Mouse (Mus musculus): ENCODE measurements at regions not wholly inside any gene's neighbourhood (a gene's known extent, or its start where the extent isn't known, plus 50 kb on each side); places are given as distances from the start of the nearest gene placed in this dataset.

- WGBS, result 69% methylated on average over 7 of the region's 7 CpGs
- TF ChIP-seq CTCF (IDR thresholded peaks at IDR 0.05; ENCODE audit: extremely low read depth, insufficient read depth, insufficient read length, insufficient replicate concordance) (no peak), POLR2A (IDR thresholded peaks at IDR 0.05; ENCODE audit: low read depth, low read length) (no peak)
- Histone ChIP-seq H3K4me1 (ENCODE audit: control insufficient read depth, insufficient read depth, insufficient read length) (no peaks in the 10 kb centered on the region), H3K27me3 (ENCODE audit: control insufficient read depth, insufficient read depth, low read length) (no peaks in the 10 kb centered on the region), H3K4me3 (ENCODE audit: extremely low read depth, insufficient read depth, insufficient read length) (no peak overlapping the region), H3K27ac (ENCODE audit: insufficient read depth, low read length) (no peak overlapping the region), H3K36me3 (ENCODE audit: control insufficient read depth, insufficient read depth, low read length) (no peaks in the 10 kb centered on the region)
- no peak for DNase-seq (ENCODE audit: low read depth in 1 of 2, low spot score in 2 of 2)
Measured at GRCm38 (mm10) chr11:8229787-8230186, 434.5 kb downstream of the Tns3 start.

- no peaks in the 10 kb centered on the region for H3K27me3 ChIP-seq (ENCODE audit: control insufficient read depth, insufficient read depth, low read length)
- H3K4me1 ChIP-seq (ENCODE audit: control insufficient read depth, insufficient read depth, insufficient read length), result no peaks in the 10 kb centered on the region
- TF ChIP-seq CTCF (IDR thresholded peaks at IDR 0.05; ENCODE audit: extremely low read depth, insufficient read depth, insufficient read length, insufficient replicate concordance), result no peak
- TF ChIP-seq POLR2A (IDR thresholded peaks at IDR 0.05; ENCODE audit: low read depth, low read length), result no peak
- WGBS, result 59% methylated on average over 8 of the region's 8 CpGs
- no peak overlapping the region for H3K27ac ChIP-seq (ENCODE audit: insufficient read depth, low read length)
- H3K36me3 ChIP-seq (ENCODE audit: control insufficient read depth, insufficient read depth, low read length), result no peaks in the 10 kb centered on the region
- H3K4me3 ChIP-seq (ENCODE audit: extremely low read depth, insufficient read depth, insufficient read length), result no peak overlapping the region
- no peak for DNase-seq (ENCODE audit: low read depth in 1 of 2, low spot score in 2 of 2)
Measured at GRCm38 (mm10) chr11:8227772-8228425, 436.4 kb downstream of the Tns3 start.

- no peak for DNase-seq (ENCODE audit: low read depth in 1 of 2, low spot score in 2 of 2)
- no peak for TF ChIP-seq CTCF (IDR thresholded peaks at IDR 0.05; ENCODE audit: extremely low read depth, insufficient read depth, insufficient read length, insufficient replicate concordance)
- TF ChIP-seq POLR2A (IDR thresholded peaks at IDR 0.05; ENCODE audit: low read depth, low read length), result no peak
- Histone ChIP-seq H3K4me3 (ENCODE audit: extremely low read depth, insufficient read depth, insufficient read length) (no peak overlapping the region), H3K27me3 (ENCODE audit: control insufficient read depth, insufficient read depth, low read length) (no peaks in the 10 kb centered on the region), H3K4me1 (ENCODE audit: control insufficient read depth, insufficient read depth, insufficient read length) (no peaks in the 10 kb centered on the region), H3K36me3 (ENCODE audit: control insufficient read depth, insufficient read depth, low read length) (no peaks in the 10 kb centered on the region), H3K27ac (ENCODE audit: insufficient read depth, low read length) (no peak overlapping the region)
- WGBS, result 76% methylated on average over 1 of the region's 1 CpGs
Measured at GRCm38 (mm10) chr11:8224366-8224765, 440.0 kb downstream of the Tns3 start.

GRCm38 (mm10) chr11:8220618-8221017 is 443.7 kb downstream of the Tns3 start:
- no peak overlapping the region for H3K4me3 ChIP-seq (ENCODE audit: extremely low read depth, insufficient read depth, insufficient read length)
- H3K4me1 ChIP-seq (ENCODE audit: control insufficient read depth, insufficient read depth, insufficient read length), result no peaks in the 10 kb centered on the region
- H3K36me3 ChIP-seq (ENCODE audit: control insufficient read depth, insufficient read depth, low read length), result no peaks in the 10 kb centered on the region
- no peaks in the 10 kb centered on the region for H3K27me3 ChIP-seq (ENCODE audit: control insufficient read depth, insufficient read depth, low read length)
- DNase-seq (ENCODE audit: low read depth in 1 of 2, low spot score in 2 of 2), result no peak
- TF ChIP-seq POLR2A (IDR thresholded peaks at IDR 0.05; ENCODE audit: low read depth, low read length) (no peak), CTCF (IDR thresholded peaks at IDR 0.05; ENCODE audit: extremely low read depth, insufficient read depth, insufficient read length, insufficient replicate concordance) (no peak)
- no peak overlapping the region for H3K27ac ChIP-seq (ENCODE audit: insufficient read depth, low read length)
- WGBS, result 71% methylated on average over 3 of the region's 3 CpGs

- Histone ChIP-seq H3K4me1 (ENCODE audit: control insufficient read depth, insufficient read depth, insufficient read length) (no peaks in the 10 kb centered on the region), H3K4me3 (ENCODE audit: extremely low read depth, insufficient read depth, insufficient read length) (no peak overlapping the region), H3K27ac (ENCODE audit: insufficient read depth, low read length) (no peak overlapping the region), H3K27me3 (ENCODE audit: control insufficient read depth, insufficient read depth, low read length) (no peaks in the 10 kb centered on the region), H3K36me3 (ENCODE audit: control insufficient read depth, insufficient read depth, low read length) (no peaks in the 10 kb centered on the region)
- 79% methylated on average over 6 of the region's 6 CpGs for WGBS
- no peak for DNase-seq (ENCODE audit: low read depth in 1 of 2, low spot score in 2 of 2)
- no peak for TF ChIP-seq CTCF (IDR thresholded peaks at IDR 0.05; ENCODE audit: extremely low read depth, insufficient read depth, insufficient read length, insufficient replicate concordance)
- TF ChIP-seq POLR2A (IDR thresholded peaks at IDR 0.05; ENCODE audit: low read depth, low read length), result no peak
Measured at GRCm38 (mm10) chr11:8219911-8220310, 444.4 kb downstream of the Tns3 start.

- Histone ChIP-seq H3K4me1 (ENCODE audit: control insufficient read depth, insufficient read depth, insufficient read length) (no peaks in the 10 kb centered on the region), H3K27me3 (ENCODE audit: control insufficient read depth, insufficient read depth, low read length) (no peaks in the 10 kb centered on the region), H3K27ac (ENCODE audit: insufficient read depth, low read length) (no peak overlapping the region), H3K4me3 (ENCODE audit: extremely low read depth, insufficient read depth, insufficient read length) (no peak overlapping the region), H3K36me3 (ENCODE audit: control insufficient read depth, insufficient read depth, low read length) (no peaks in the 10 kb centered on the region)
- DNase-seq (ENCODE audit: low read depth in 1 of 2, low spot score in 2 of 2), result no peak
- TF ChIP-seq CTCF (IDR thresholded peaks at IDR 0.05; ENCODE audit: extremely low read depth, insufficient read depth, insufficient read length, insufficient replicate concordance), result no peak
- no peak for TF ChIP-seq POLR2A (IDR thresholded peaks at IDR 0.05; ENCODE audit: low read depth, low read length)
- WGBS, result 42% methylated on average over 7 of the region's 7 CpGs
Measured at GRCm38 (mm10) chr11:8215634-8216033, 448.7 kb downstream of the Tns3 start.

- TF ChIP-seq POLR2A (IDR thresholded peaks at IDR 0.05; ENCODE audit: low read depth, low read length), result no peak
- no peak for TF ChIP-seq CTCF (IDR thresholded peaks at IDR 0.05; ENCODE audit: extremely low read depth, insufficient read depth, insufficient read length, insufficient replicate concordance)
- WGBS, result 58% methylated on average over 2 of the region's 2 CpGs
- Histone ChIP-seq H3K27me3 (ENCODE audit: control insufficient read depth, insufficient read depth, low read length) (no peaks in the 10 kb centered on the region), H3K4me1 (ENCODE audit: control insufficient read depth, insufficient read depth, insufficient read length) (no peaks in the 10 kb centered on the region), H3K36me3 (ENCODE audit: control insufficient read depth, insufficient read depth, low read length) (no peaks in the 10 kb centered on the region), H3K4me3 (ENCODE audit: extremely low read depth, insufficient read depth, insufficient read length) (no peak overlapping the region), H3K27ac (ENCODE audit: insufficient read depth, low read length) (no peak overlapping the region)
- DNase-seq (ENCODE audit: low read depth in 1 of 2, low spot score in 2 of 2), result no peak
Measured at GRCm38 (mm10) chr11:8214305-8214903, 449.9 kb downstream of the Tns3 start.

All from spleen, adult 2 months (tissue).